Mouse (Mus musculus) erythroblast, embryonic 14.5 days (primary cell): ENCODE results near the gene Gm45261.

ENCODE experiments used
- GATA1 ChIP-seq: IDR thresholded peaks from 2 replicates; pipeline ENCODE4 v1.6.1; 2012; ENCODE audit warnings: low read length, inconsistent platforms, mixed read lengths
- TAL1 ChIP-seq: IDR thresholded peaks from 3 replicates; pipeline ENCODE4 v1.6.1; 2012; ENCODE audit warnings: low read length, inconsistent platforms, mixed read lengths

- TF ChIP-seq GATA1 (no peak), TAL1 (no peak)
Observed at GRCm38 (mm10) chr1:80499264-80499663, 38.0 kb upstream of the Gm45261 start.
